Mouse (Mus musculus): ENCODE results near the gene Xpnpep3. TPM values are rescaled to one million over a fixed set of nuclear protein-coding genes. Genes with fewer than 3 reads are reported as not detected.

Gene Xpnpep3
- polyA plus RNA-seq, 1 experiment from 2014 or later, result 10.9 TPM

DNA sequence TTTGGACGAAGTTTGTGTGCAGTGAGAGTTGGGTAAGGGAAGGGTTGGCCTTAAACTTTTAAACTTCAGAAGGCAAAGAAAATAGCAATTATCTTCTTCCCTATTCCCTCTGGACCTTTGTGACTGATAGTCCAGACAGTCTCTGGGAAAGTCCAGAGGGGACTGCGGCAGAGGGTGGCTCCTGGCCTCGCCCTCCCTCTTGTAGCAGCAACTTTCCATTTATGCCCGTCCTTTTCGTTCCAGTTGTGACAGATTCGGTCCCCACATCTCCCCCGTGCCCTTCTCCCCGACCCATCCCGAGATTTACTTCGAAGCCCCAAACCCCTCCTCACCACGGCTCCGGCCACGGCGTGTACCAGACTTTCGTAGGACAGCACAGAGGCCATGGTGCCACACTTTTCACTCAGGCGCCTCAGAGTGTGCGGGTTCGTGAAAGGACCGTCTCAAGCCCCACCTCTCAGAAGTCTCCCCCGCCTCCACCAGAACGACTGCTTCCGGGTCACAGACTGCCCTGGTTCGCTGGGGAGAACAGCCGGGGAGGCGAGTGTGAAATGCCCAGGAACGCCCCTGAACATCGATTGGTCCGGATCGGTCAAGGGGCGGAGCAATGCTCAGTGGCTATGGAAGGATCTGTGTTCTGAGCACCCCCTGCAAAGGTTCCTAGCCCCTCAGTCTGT lies 39.5 kb upstream of the Xpnpep3 start, which contains the start of gene Slc25a17:
Gene Slc25a17 (minus strand): TSS at position 468 of the 677 bp plus-strand sequence.
- WGBS, result under 1% methylated on average over 30 of the region's 30 CpGs
- Histone ChIP-seq H3K27me3 (ENCODE audit: control insufficient read depth, insufficient read depth, low read length) (no peaks in the 10 kb centered on the region), H3K9ac (ENCODE audit: low read length) (peak within 1 kb of the TSS; percentile 83), H3K4me2 (ENCODE audit: low read length) (peak within 1 kb of the TSS; percentile 93), H3K27ac (replicated peaks in 1 of 2; ENCODE audit: control insufficient read depth in 1 of 2, insufficient read depth in 1 of 2, low read depth in 2 of 2, low read length in 2 of 2) (peak within 1 kb of the TSS; percentile 81 to 82), H3K36me3 (ENCODE audit: control insufficient read depth, insufficient read depth, low read length) (peaks cover 29% of the 10 kb centered on the region), H3K4me3 (ENCODE audit: control insufficient read depth in 1 of 2, insufficient read depth in 1 of 2, low read depth in 1 of 2, low read length in 2 of 2) (peak within 1 kb of the TSS; percentile 70 to 93), H3K9me3 (ENCODE audit: control insufficient read depth, low read length) (no peaks in the 10 kb centered on the region), H3K4me1 (ENCODE audit: control insufficient read depth in 2 of 2, insufficient read depth in 2 of 2, low read length in 2 of 2) (peaks cover 0 to 22% of the 10 kb centered on the region in 2 experiments; a peak in 3 of 4 replicates)
- ATAC-seq (ENCODE audit: insufficient number of reproducible peaks, insufficient read depth, low FRiP score, low read depth), result peak; percentile 99

DNA sequence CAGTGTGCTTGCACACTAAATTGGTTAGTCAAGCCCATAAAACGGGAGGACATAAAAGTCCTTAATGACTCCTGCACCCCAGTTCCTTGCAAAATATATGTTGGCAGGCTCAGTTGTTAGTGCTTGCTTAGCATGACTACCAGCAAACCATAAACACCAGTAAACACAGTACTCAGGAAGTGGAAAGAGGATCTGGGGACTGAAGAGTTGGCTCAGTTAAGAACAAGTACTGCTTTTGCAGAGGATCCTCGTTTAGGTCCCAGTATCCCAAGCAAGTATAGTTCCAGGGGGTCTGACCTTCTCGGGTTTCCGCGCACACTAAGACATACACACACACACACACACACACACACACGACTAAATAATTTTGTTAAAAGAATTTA lies 38.9 kb upstream of the Xpnpep3 start:
- 34% methylated on average over 6 of the region's 6 CpGs for WGBS

DNA sequence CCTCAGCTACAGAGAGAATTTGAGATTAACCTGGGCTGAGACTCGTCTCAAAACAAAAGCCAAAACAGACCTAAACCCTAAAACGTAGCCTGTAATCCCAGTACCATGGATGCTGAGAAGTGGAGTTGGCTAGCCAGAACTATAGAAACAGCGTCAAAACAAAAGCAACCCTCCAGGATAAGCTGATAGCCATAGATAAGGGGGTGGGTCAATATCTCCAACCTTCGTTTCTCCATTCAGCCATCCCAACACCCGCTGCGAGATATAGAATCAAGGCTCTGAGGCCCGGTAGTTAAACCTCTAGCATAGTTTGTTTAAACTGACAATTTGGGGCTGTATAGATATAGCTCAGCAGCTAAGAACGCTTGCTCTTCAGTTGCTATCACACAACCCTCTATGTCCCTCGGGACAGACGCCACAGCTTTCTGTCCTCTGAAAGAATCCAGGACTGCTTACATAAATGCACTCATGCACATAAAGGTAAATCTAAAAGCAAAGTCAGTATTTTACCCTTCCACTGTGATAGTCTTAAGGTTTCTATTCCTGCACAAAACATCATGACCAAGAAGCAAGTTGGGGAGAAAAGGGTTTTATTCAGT lies 38.4 kb upstream of the Xpnpep3 start:
- Histone ChIP-seq H3K9ac (ENCODE audit: low read length) (peak overlapping the region; percentile 52; the same call in 1 of the 2 replicates), H3K27ac (replicated peaks in 1 of 2; ENCODE audit: control insufficient read depth in 1 of 2, insufficient read depth in 1 of 2, low read depth in 2 of 2, low read length in 2 of 2) (peak overlapping the region; percentile 26 to 60), H3K36me3 (ENCODE audit: control insufficient read depth, insufficient read depth, low read length) (peaks cover 39% of the 10 kb centered on the region), H3K27me3 (ENCODE audit: control insufficient read depth, insufficient read depth, low read length) (no peaks in the 10 kb centered on the region), H3K4me2 (ENCODE audit: low read length) (peak overlapping the region; percentile 93), H3K9me3 (ENCODE audit: control insufficient read depth, low read length) (no peaks in the 10 kb centered on the region), H3K4me1 (ENCODE audit: control insufficient read depth in 2 of 2, insufficient read depth in 2 of 2, low read length in 2 of 2) (peaks cover 0 to 22% of the 10 kb centered on the region in 2 experiments; a peak in 3 of 4 replicates), H3K4me3 (ENCODE audit: control insufficient read depth in 1 of 2, insufficient read depth in 1 of 2, low read depth in 1 of 2, low read length in 2 of 2) (peak overlapping the region in 1 of 2 experiments; percentile 70; a peak in 1 of 4 replicates)
- 21% methylated on average over 10 of the region's 10 CpGs for WGBS
- ATAC-seq (ENCODE audit: insufficient number of reproducible peaks, insufficient read depth, low FRiP score, low read depth), result no peak

More for the DNA sequence above, 38.9 kb upstream of the Xpnpep3 start:
- ATAC-seq (ENCODE audit: insufficient number of reproducible peaks, insufficient read depth, low FRiP score, low read depth), result peak; percentile 10; the same call in 1 of the 2 replicates
- H3K27ac ChIP-seq (replicated peaks in 1 of 2; ENCODE audit: control insufficient read depth in 1 of 2, insufficient read depth in 1 of 2, low read depth in 2 of 2, low read length in 2 of 2), result peak overlapping the region; percentile 26 to 60
- H3K4me3 ChIP-seq (ENCODE audit: control insufficient read depth in 1 of 2, insufficient read depth in 1 of 2, low read depth in 1 of 2, low read length in 2 of 2), result peak overlapping the region; percentile 70 to 93
- peak overlapping the region; percentile 52; the same call in 1 of the 2 replicates for H3K9ac ChIP-seq (ENCODE audit: low read length)
- peak overlapping the region; percentile 93 for H3K4me2 ChIP-seq (ENCODE audit: low read length)
- peaks cover 0 to 22% of the 10 kb centered on the region in 2 experiments; a peak in 3 of 4 replicates for H3K4me1 ChIP-seq (ENCODE audit: control insufficient read depth in 2 of 2, insufficient read depth in 2 of 2, low read length in 2 of 2)
- H3K9me3 ChIP-seq (ENCODE audit: control insufficient read depth, low read length), result no peaks in the 10 kb centered on the region
- no peaks in the 10 kb centered on the region for H3K27me3 ChIP-seq (ENCODE audit: control insufficient read depth, insufficient read depth, low read length)
- H3K36me3 ChIP-seq (ENCODE audit: control insufficient read depth, insufficient read depth, low read length), result peaks cover 34% of the 10 kb centered on the region

DNA sequence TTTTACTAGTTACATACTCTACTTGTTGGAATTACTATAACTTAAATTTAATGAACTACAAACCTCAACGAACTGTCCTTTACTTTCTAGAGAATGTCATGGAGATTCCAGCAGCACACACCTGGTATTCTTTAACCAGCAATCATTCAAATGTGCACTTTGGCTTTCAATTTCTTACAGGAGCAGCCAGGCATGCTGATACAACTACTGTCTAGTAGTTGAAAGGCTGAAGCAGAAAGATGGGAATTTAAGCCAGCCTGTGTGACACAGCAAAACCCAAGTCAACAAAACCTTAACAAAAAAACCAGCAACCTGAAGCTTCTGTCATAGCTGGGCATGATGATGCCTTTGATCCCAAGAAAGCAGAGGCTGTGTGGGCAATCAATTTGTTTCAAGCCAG lies 37.4 kb upstream of the Xpnpep3 start:
- Histone ChIP-seq H3K27me3 (ENCODE audit: control insufficient read depth, insufficient read depth, low read length) (no peaks in the 10 kb centered on the region), H3K27ac (replicated peaks in 1 of 2; ENCODE audit: control insufficient read depth in 1 of 2, insufficient read depth in 1 of 2, low read depth in 2 of 2, low read length in 2 of 2) (no peak overlapping the region), H3K4me1 (ENCODE audit: control insufficient read depth in 2 of 2, insufficient read depth in 2 of 2, low read length in 2 of 2) (peaks cover 0 to 22% of the 10 kb centered on the region in 2 experiments; a peak in 3 of 4 replicates), H3K36me3 (ENCODE audit: control insufficient read depth, insufficient read depth, low read length) (peaks cover 49% of the 10 kb centered on the region), H3K9me3 (ENCODE audit: control insufficient read depth, low read length) (no peaks in the 10 kb centered on the region), H3K9ac (ENCODE audit: low read length) (no peak overlapping the region), H3K4me3 (ENCODE audit: control insufficient read depth in 1 of 2, insufficient read depth in 1 of 2, low read depth in 1 of 2, low read length in 2 of 2) (no peak overlapping the region), H3K4me2 (ENCODE audit: low read length) (no peak overlapping the region)
- no peak for ATAC-seq (ENCODE audit: insufficient number of reproducible peaks, insufficient read depth, low FRiP score, low read depth)
- WGBS, result 88% methylated on average over 1 of the region's 1 CpGs

DNA sequence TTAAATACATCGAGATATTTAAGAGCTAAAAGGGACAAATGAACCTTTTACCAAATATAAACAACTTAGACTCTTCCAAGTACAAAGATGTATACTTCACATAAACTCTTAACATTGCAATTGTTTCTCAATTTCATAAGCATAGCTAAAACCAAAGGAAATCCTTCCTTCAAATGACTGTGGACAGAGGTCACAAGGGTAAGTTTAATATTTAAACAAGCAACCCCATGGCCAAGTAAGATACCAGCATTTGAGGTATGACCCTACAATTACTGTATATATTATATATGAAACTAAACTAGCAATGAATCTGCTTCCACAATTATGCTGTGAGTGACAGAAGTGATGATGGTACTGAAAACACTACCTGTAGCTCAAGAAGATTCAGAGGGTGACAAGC lies 35.7 kb upstream of the Xpnpep3 start:
- H3K36me3 ChIP-seq (ENCODE audit: control insufficient read depth, insufficient read depth, low read length), result peaks cover 67% of the 10 kb centered on the region
- peaks cover 0 to 19% of the 10 kb centered on the region in 2 experiments; a peak in 3 of 4 replicates for H3K4me1 ChIP-seq (ENCODE audit: control insufficient read depth in 2 of 2, insufficient read depth in 2 of 2, low read length in 2 of 2)
- ATAC-seq (ENCODE audit: insufficient number of reproducible peaks, insufficient read depth, low FRiP score, low read depth), result no peak
- H3K9me3 ChIP-seq (ENCODE audit: control insufficient read depth, low read length), result no peaks in the 10 kb centered on the region
- no peak overlapping the region for H3K27ac ChIP-seq (replicated peaks in 1 of 2; ENCODE audit: control insufficient read depth in 1 of 2, insufficient read depth in 1 of 2, low read depth in 2 of 2, low read length in 2 of 2)
- H3K27me3 ChIP-seq (ENCODE audit: control insufficient read depth, insufficient read depth, low read length), result no peaks in the 10 kb centered on the region
- 100% methylated on average over 1 of the region's 1 CpGs for WGBS
- no peak overlapping the region for H3K4me3 ChIP-seq (ENCODE audit: control insufficient read depth in 1 of 2, insufficient read depth in 1 of 2, low read depth in 1 of 2, low read length in 2 of 2)
- H3K9ac ChIP-seq (ENCODE audit: low read length), result no peak overlapping the region
- H3K4me2 ChIP-seq (ENCODE audit: low read length), result no peak overlapping the region

DNA sequence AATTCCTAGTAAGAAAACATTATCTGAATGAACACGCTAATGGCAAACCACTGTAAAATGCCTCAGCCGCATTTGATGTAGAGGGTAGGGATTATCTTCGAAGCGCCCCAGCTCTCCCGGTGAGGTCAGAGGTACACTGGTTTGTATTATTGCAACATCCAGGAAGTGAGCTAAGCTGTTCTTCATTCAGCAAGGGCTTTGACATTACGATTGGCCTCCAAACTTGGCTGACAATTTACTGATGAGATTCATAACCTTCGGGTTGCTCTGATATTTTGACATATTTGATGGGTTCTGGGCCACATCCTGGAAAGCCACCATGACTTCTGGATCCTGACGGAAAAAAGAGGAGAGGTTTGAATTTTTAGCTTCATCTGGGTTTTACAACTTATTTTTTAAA lies 34.7 kb upstream of the Xpnpep3 start:
- Histone ChIP-seq H3K9ac (ENCODE audit: low read length) (no peak overlapping the region), H3K4me1 (ENCODE audit: control insufficient read depth in 2 of 2, insufficient read depth in 2 of 2, low read length in 2 of 2) (peaks cover 0 to 10% of the 10 kb centered on the region in 2 experiments; a peak in 2 of 4 replicates), H3K9me3 (ENCODE audit: control insufficient read depth, low read length) (no peaks in the 10 kb centered on the region), H3K27ac (replicated peaks in 1 of 2; ENCODE audit: control insufficient read depth in 1 of 2, insufficient read depth in 1 of 2, low read depth in 2 of 2, low read length in 2 of 2) (no peak overlapping the region), H3K4me2 (ENCODE audit: low read length) (no peak overlapping the region), H3K27me3 (ENCODE audit: control insufficient read depth, insufficient read depth, low read length) (no peaks in the 10 kb centered on the region), H3K36me3 (ENCODE audit: control insufficient read depth, insufficient read depth, low read length) (peaks cover 76% of the 10 kb centered on the region), H3K4me3 (ENCODE audit: control insufficient read depth in 1 of 2, insufficient read depth in 1 of 2, low read depth in 1 of 2, low read length in 2 of 2) (no peak overlapping the region)
- WGBS, result 85% methylated on average over 8 of the region's 8 CpGs
- ATAC-seq (ENCODE audit: insufficient number of reproducible peaks, insufficient read depth, low FRiP score, low read depth), result no peak

- H3K4me3 ChIP-seq (ENCODE audit: control insufficient read depth in 1 of 2, insufficient read depth in 1 of 2, low read depth in 1 of 2, low read length in 2 of 2), result no peak overlapping the region
- no peaks in the 10 kb centered on the region for H3K27me3 ChIP-seq (ENCODE audit: control insufficient read depth, insufficient read depth, low read length)
- H3K9ac ChIP-seq (ENCODE audit: low read length), result no peak overlapping the region
- H3K4me2 ChIP-seq (ENCODE audit: low read length), result no peak overlapping the region
- peaks cover 86% of the 10 kb centered on the region for H3K36me3 ChIP-seq (ENCODE audit: control insufficient read depth, insufficient read depth, low read length)
- ATAC-seq (ENCODE audit: insufficient number of reproducible peaks, insufficient read depth, low FRiP score, low read depth), result no peak
- WGBS, result 72% methylated on average over 4 of the region's 4 CpGs
- no peaks in the 10 kb centered on the region for H3K9me3 ChIP-seq (ENCODE audit: control insufficient read depth, low read length)
- H3K4me1 ChIP-seq (ENCODE audit: control insufficient read depth in 2 of 2, insufficient read depth in 2 of 2, low read length in 2 of 2), result peaks cover 0 to 5% of the 10 kb centered on the region in 2 experiments; a peak in 2 of 4 replicates
- H3K27ac ChIP-seq (replicated peaks in 1 of 2; ENCODE audit: control insufficient read depth in 1 of 2, insufficient read depth in 1 of 2, low read depth in 2 of 2, low read length in 2 of 2), result no peak overlapping the region
Measured at GRCm38 (mm10) chr15:81366241-81366640, 33.7 kb upstream of the Xpnpep3 start.
